8 mouse cellular contexts compared by ENCODE assay signal in the genomic region with DNA sequence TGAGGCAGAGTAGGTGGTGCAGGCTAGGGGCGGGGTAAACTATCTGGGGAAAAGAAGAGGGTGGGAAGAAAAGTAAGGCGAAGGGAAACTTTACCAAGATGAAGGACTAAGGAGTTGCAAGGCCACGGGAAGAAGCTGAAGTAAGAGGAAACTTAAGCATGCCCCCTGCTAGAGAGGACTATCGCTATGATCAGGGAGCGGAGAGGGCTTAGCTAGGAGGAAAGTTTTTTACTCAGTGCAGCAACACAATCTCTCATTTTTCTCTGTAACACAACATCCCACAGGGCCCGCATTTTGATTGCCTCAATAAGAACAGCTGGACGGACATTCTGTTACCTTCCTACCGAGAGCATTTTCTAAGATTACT. TPM values are rescaled to one million over a fixed set of nuclear protein-coding genes. Genes with fewer than 3 reads are reported as not detected.
A peak's percentile ranks its signal among the peaks of the same experiment; 100 is the strongest.
DNase-seq lines count a peak whose midpoint lies in the region; ATAC-seq and TF ChIP-seq lines count a peak whose summit lies in the region.

No protein-coding gene starts in this region.

- peaks cover 11% of the 10 kb centered on the region for H3K36me3 ChIP-seq in kidney, embryonic 15.5 days
- no peaks in the 10 kb centered on the region for H3K36me3 ChIP-seq in hindbrain, embryonic 14.5 days (replicated peaks; ENCODE audit: control insufficient read depth, insufficient read depth)
- H3K36me3 ChIP-seq in midbrain, embryonic 12.5 days, result peaks cover 5% of the 10 kb centered on the region; the same call in 1 of the 2 replicates

- ATAC-seq in kidney, embryonic 15.5 days (replicated peaks; ENCODE audit: low FRiP score), result no peak
- ATAC-seq in hindbrain, embryonic 14.5 days (ENCODE audit: low FRiP score), result no peak
- ATAC-seq in midbrain, embryonic 12.5 days (ENCODE audit: low FRiP score, low read depth), result no peak

- WGBS in kidney, embryonic 15.5 days, result 15% methylated on average over 8 of the region's 8 CpGs
- 11% methylated on average over 8 of the region's 8 CpGs for WGBS in hindbrain, embryonic 14.5 days
- 21% methylated on average over 8 of the region's 8 CpGs for WGBS in midbrain, embryonic 12.5 days

- peak overlapping the region; percentile 54 for H3K4me2 ChIP-seq in kidney, embryonic 15.5 days
- H3K4me2 ChIP-seq in hindbrain, embryonic 14.5 days (replicated peaks), result peak overlapping the region; percentile 71
- peak overlapping the region; percentile 45 for H3K4me2 ChIP-seq in midbrain, embryonic 12.5 days (replicated peaks)

- no peak for TF ChIP-seq POLR2A in bone marrow macrophage, adult 2 months (IDR thresholded peaks at IDR 0.05; ENCODE audit: borderline replicate concordance, low read depth, low read length)

- H3K4me3 ChIP-seq in kidney, embryonic 15.5 days (replicated peaks), result peak overlapping the region; percentile 55
- H3K4me3 ChIP-seq in bone marrow macrophage, adult 2 months (ENCODE audit: insufficient read depth, low read length), result peak overlapping the region; percentile 77
- peak overlapping the region; percentile 58 for H3K4me3 ChIP-seq in hindbrain, embryonic 14.5 days (replicated peaks; ENCODE audit: low read length)
- H3K4me3 ChIP-seq in midbrain, embryonic 12.5 days, result peak overlapping the region; percentile 55

- H3K27ac ChIP-seq in kidney, embryonic 15.5 days, result peak overlapping the region; percentile 98
- H3K27ac ChIP-seq in bone marrow macrophage, adult 2 months (ENCODE audit: insufficient read depth, low read depth, low read length), result peak overlapping the region; percentile 65
- peak overlapping the region; percentile 94; the same call in 1 of the 2 replicates for H3K27ac ChIP-seq in hindbrain, embryonic 14.5 days
- H3K27ac ChIP-seq in midbrain, embryonic 12.5 days (replicated peaks), result peak overlapping the region; percentile 91

- H3K9ac ChIP-seq in kidney, embryonic 15.5 days, result peak overlapping the region; percentile 36; the same call in 1 of the 2 replicates
- H3K9ac ChIP-seq in hindbrain, embryonic 14.5 days, result peak overlapping the region; percentile 31
- peak overlapping the region; percentile 52 for H3K9ac ChIP-seq in midbrain, embryonic 12.5 days (replicated peaks)

- DNase-seq in kidney, postnatal 10 days, result no peak
- DNase-seq in hindbrain, embryonic 14.5 days (ENCODE audit: low spot score), result peak; percentile 34
- no peak for DNase-seq in layer of hippocampus, adult 9-10 months (ENCODE audit: low spot score)
- no peak for DNase-seq in adrenal gland, postnatal 4 days (ENCODE audit: low spot score in 2 of 2)
- no peak for DNase-seq in embryo, embryonic 10 days (ENCODE audit: low spot score)

- H3K27me3 ChIP-seq in kidney, embryonic 15.5 days, result no peaks in the 10 kb centered on the region
- H3K27me3 ChIP-seq in hindbrain, embryonic 14.5 days (ENCODE audit: control insufficient read depth, insufficient read depth, low read length), result no peaks in the 10 kb centered on the region
- H3K27me3 ChIP-seq in midbrain, embryonic 12.5 days, result no peaks in the 10 kb centered on the region

- no peak for TF ChIP-seq CTCF in bone marrow macrophage, adult 2 months (IDR thresholded peaks at IDR 0.05; ENCODE audit: low read depth, low read length)

- 0 out of 2 replicates have a peak, but pooled peaks cover 2% of the 10 kb centered on the region for H3K4me1 ChIP-seq in kidney, embryonic 15.5 days
- H3K4me1 ChIP-seq in bone marrow macrophage, adult 2 months (ENCODE audit: control insufficient read depth, insufficient read depth, low read length), result no peaks in the 10 kb centered on the region
- peaks cover 14% of the 10 kb centered on the region for H3K4me1 ChIP-seq in hindbrain, embryonic 14.5 days (replicated peaks; ENCODE audit: control insufficient read depth, insufficient read depth, low read length)
- 0 out of 2 replicates have a peak, but pooled peaks cover 2% of the 10 kb centered on the region for H3K4me1 ChIP-seq in midbrain, embryonic 12.5 days

- no peaks in the 10 kb centered on the region for H3K9me3 ChIP-seq in kidney, embryonic 15.5 days (replicated peaks)
- no peaks in the 10 kb centered on the region for H3K9me3 ChIP-seq in hindbrain, embryonic 14.5 days (ENCODE audit: control insufficient read depth, low read length)
- H3K9me3 ChIP-seq in midbrain, embryonic 12.5 days, result no peaks in the 10 kb centered on the region

RNA-seq across cellular contexts. Expression of a gene that starts 10.8 kb away (rescaled TPM):
- 31.5 and 32.4 TPM in 2 replicates for polyA plus RNA-seq in kidney, embryonic 15.5 days (2015; fragmentation: Nextera tagmentation; extraction: Ambion mirVana)
- polyA plus RNA-seq in bone marrow macrophage, adult 2 months (2012; ENCODE audit: insufficient read depth, insufficient read length, missing spikeins), result 23.6 and 23.9 TPM in 2 replicates
- polyA plus RNA-seq in hindbrain, embryonic 14.5 days (2014; fragmentation: Nextera tagmentation; extraction: Ambion mirVana), result 25.1 and 25.4 TPM in 2 replicates
- polyA plus RNA-seq in midbrain, embryonic 12.5 days (2016; fragmentation: Nextera tagmentation; extraction: Ambion mirVana), result 29.7 and 31.3 TPM in 2 replicates
- total RNA-seq in adrenal gland, postnatal 4 days (2021), result 10 to 100 TPM; 43.7 to 46.0 TPM

RNA-seq across cellular contexts. Expression of a gene that starts 35.2 kb away (rescaled TPM):
- polyA plus RNA-seq in kidney, embryonic 15.5 days (2015; fragmentation: Nextera tagmentation; extraction: Ambion mirVana), result 84.3 and 91.2 TPM in 2 replicates
- 119 and 149 TPM in 2 replicates for polyA plus RNA-seq in bone marrow macrophage, adult 2 months (2012; ENCODE audit: insufficient read depth, insufficient read length, missing spikeins)
- 181 and 204 TPM in 2 replicates for polyA plus RNA-seq in hindbrain, embryonic 14.5 days (2014; fragmentation: Nextera tagmentation; extraction: Ambion mirVana)
- polyA plus RNA-seq in midbrain, embryonic 12.5 days (2016; fragmentation: Nextera tagmentation; extraction: Ambion mirVana), result 110 and 118 TPM in 2 replicates
- 10 to 100 TPM; 82.8 to 86.1 TPM for total RNA-seq in adrenal gland, postnatal 4 days (2021)
